Mouse (Mus musculus): ENCODE measurements at regions not wholly inside any gene's neighbourhood (a gene's known extent, or its start where the extent isn't known, plus 50 kb on each side); places are given as distances from the start of the nearest gene placed in this dataset.
"Not testable (repeated sequence)": the region's sequence is repeated elsewhere in the genome, so short reads cannot be mapped to it uniquely, and the experiment has no call there.

DNA sequence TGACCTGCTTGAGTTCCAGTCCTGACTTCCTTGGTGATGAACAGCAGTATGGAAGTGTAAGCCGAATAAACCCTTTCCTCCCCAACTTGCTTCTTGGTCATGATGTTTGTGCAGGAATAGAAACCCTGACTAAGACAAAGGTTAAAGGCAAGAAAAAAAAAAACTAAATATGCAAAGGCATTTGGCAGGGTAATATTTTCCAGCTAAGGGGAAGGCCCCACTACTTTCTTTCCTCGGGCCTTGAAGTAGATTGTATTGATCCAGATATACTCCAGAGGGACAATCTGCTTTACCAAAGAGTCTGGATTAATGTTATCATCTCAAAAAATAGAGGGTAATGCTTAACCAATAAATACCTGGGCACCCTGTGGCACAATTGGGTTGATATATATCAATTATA, 155.4 kb upstream of the Kit start:
- H3K4me3 ChIP-seq; ATAC-seq (ENCODE audit: low FRiP score, low read depth); H3K4me2 ChIP-seq (replicated peaks); H3K27me3 ChIP-seq; H3K36me3 ChIP-seq; H3K9ac ChIP-seq (replicated peaks); H3K4me1 ChIP-seq; H3K27ac ChIP-seq (replicated peaks); H3K9me3 ChIP-seq: not testable (repeated sequence)
- 100% methylated on average over 2 of the region's 2 CpGs for WGBS

DNA sequence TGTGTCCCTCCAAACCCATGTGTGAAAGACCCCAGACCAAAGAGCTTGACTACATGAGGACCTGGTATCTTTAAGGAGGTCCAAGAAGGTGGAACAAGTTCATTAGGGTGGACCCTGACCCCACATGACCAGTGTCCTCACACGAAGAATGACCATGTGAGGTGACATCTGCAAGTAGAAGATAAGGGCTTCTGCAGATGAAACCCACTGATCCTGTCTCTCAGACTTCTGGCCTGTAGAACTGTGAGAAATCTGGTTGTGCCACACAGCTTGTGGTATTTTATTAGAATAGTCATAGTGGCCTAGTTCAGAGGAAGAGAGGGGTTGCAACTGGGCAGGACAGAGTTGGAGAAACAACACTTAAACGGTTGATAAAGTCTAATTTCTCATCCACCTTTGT, 141.8 kb upstream of the Kit start:
- Histone ChIP-seq H3K4me3 (no peak overlapping the region), H3K9me3 (no peaks in the 10 kb centered on the region), H3K4me2 (replicated peaks) (no peak overlapping the region), H3K9ac (replicated peaks) (no peak overlapping the region), H3K27ac (replicated peaks) (no peak overlapping the region), H3K36me3 (no peaks in the 10 kb centered on the region), H3K27me3 (no peaks in the 10 kb centered on the region), H3K4me1 (no peaks in the 10 kb centered on the region)
- ATAC-seq (ENCODE audit: low FRiP score, low read depth): no peak
- 81% methylated on average over 2 of the region's 2 CpGs for WGBS

DNA sequence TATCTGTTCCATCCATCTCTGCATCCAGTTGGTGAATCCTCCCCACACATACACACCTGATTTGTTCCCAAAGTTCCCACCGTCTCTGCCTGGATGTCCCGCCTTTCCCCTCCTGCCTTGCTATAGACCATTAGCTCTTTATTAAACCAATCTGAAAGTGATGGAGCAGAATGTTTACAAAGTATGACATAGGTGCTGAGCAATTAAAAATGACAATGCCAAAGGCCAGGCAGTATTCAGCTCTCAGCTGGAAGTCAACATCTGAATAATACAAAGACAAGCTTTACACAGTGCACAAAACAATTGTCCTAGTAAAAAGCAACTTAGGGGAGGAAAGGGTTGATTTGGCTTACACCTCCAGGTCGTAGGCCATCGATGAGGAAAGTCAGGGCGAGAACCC, 136.8 kb upstream of the Kit start:
- H3K9ac ChIP-seq (replicated peaks): no peak overlapping the region
- no peaks in the 10 kb centered on the region for H3K9me3 ChIP-seq
- H3K27me3 ChIP-seq: no peaks in the 10 kb centered on the region
- no peaks in the 10 kb centered on the region for H3K36me3 ChIP-seq
- no peak overlapping the region for H3K27ac ChIP-seq (replicated peaks)
- WGBS: 79% methylated on average over 5 of the region's 5 CpGs
- H3K4me1 ChIP-seq: no peaks in the 10 kb centered on the region
- no peak overlapping the region for H3K4me2 ChIP-seq (replicated peaks)
- ATAC-seq (ENCODE audit: low FRiP score, low read depth): no peak
- H3K4me3 ChIP-seq: no peak overlapping the region

DNA sequence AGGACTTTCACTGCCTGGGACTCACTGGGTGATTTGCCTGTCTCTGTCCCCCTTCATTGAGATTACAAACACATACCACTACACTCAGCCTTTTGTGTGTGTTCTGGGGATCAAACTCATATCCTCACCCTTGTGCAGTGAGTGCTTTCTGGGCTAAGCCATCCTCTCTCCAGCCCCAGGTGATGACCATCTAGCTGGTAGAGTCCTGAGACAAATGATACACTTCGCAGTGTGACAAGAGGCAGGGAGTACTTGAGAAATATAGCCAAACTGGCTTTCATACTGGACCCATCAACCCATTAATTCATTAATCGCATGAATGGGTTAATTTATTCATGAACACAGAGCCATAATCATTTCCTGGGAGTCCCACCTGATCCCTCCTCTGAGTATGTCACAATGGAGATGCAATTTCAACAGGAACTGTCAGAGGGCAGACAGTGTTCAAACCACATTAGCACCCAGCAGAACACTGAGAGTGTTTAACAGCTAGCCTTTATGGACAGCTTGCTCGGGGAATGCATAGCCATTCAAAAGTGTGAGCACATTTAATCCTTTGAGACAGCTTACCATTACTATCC, 130.6 kb upstream of the Kit start:
- 79% methylated on average over 3 of the region's 3 CpGs for WGBS
- ATAC-seq (ENCODE audit: low FRiP score, low read depth): no peak
- Histone ChIP-seq H3K4me1 (no peaks in the 10 kb centered on the region; the same call in 1 of the 2 replicates), H3K4me3 (no peak overlapping the region), H3K36me3 (no peaks in the 10 kb centered on the region), H3K27ac (replicated peaks) (no peak overlapping the region), H3K27me3 (no peaks in the 10 kb centered on the region; the same call in 1 of the 2 replicates), H3K9ac (replicated peaks) (no peak overlapping the region), H3K9me3 (no peaks in the 10 kb centered on the region), H3K4me2 (replicated peaks) (no peak overlapping the region)

DNA sequence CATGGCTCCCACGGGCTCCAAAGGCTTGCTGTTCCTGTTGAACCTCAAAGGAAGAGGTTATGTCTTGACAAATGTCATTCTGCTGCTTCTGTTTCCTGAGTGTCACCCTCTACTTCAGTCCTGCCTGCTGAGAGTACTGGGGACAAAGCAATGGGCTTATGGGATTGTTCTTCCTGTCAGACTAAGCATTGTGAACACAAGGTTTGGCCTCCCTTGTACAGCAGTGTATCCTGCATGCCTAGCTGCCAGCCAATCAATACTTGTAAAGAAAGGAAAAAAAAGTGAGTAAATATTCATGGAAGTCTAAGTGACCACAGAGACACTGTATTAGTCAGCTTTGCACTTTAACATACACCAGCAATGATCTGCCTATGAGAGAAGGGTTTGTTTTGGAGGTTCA, 128.3 kb upstream of the Kit start:
- Histone ChIP-seq H3K4me3 (no peak overlapping the region), H3K9ac (replicated peaks) (no peak overlapping the region), H3K4me2 (replicated peaks) (no peak overlapping the region), H3K4me1 (peaks cover 4% of the 10 kb centered on the region; the same call in 1 of the 2 replicates), H3K27me3 (peaks cover 12% of the 10 kb centered on the region), H3K36me3 (no peaks in the 10 kb centered on the region), H3K27ac (replicated peaks) (no peak overlapping the region), H3K9me3 (no peaks in the 10 kb centered on the region)
- ATAC-seq (ENCODE audit: low FRiP score, low read depth): no peak
- WGBS: 72% methylated on average over 1 of the region's 1 CpGs

DNA sequence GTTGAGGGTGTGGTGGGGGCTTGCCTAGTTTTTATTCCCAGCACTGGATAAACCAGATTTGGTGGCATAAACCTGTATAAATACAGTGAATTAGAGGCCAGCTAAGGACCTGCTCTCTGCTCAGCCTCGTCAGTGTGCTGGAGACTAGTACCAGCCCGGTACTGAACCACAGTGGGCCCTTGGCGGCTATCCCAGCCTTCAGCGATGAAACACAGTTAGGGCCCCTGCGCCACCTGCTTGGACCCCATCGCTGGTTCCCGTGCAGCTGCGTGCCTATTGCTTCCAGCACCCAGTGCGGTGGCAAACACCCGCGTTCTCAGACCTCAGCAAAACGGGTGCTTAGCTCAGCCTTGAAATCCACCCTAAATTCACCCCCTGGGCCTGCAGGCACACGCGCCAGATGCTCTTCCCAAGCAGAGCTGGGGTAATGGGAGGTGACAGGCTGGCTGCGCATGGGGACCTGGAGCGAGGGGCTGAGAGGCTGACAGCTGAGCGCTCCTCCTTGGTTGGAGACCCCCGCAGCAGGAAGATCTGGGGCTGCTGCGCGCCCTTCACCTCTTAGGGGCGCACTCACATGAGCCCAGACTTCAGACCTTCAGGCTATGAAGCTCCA, 124.7 kb upstream of the Kit start:
- Histone ChIP-seq H3K36me3 (no peaks in the 10 kb centered on the region), H3K9ac (replicated peaks) (no peak overlapping the region), H3K9me3 (no peaks in the 10 kb centered on the region), H3K4me2 (replicated peaks) (0 out of 2 replicates have a peak overlapping the region, but pooled peaks have one; percentile 15), H3K27ac (replicated peaks) (no peak overlapping the region), H3K4me1 (0 out of 2 replicates have a peak, but pooled peaks cover 4% of the 10 kb centered on the region), H3K27me3 (peaks cover 12% of the 10 kb centered on the region), H3K4me3 (no peak overlapping the region)
- WGBS: 53% methylated on average over 21 of the region's 21 CpGs
- ATAC-seq (ENCODE audit: low FRiP score, low read depth): peak; percentile 19; the same call in 1 of the 2 replicates

DNA sequence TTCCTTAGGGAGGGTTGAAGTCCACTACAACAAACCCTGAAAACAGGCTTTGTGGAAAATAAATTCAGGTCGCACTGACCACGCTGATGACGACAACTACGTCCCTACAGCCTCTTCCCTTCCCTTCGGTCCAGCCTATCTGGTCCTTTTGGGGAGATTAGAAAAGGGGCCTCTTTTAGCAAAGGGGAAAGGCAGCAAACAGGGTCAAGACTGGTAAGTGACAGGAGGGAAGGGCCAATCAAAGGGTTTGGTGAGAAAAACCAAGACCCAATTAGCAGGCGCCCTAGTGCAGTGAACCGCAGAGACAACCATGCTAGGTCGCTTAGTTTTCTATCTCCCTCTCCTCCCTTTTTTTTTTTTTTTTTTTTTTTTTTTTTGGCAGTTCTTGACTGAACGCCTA, 124.2 kb upstream of the Kit start:
- Histone ChIP-seq H3K4me3 (no peak overlapping the region), H3K9me3 (no peaks in the 10 kb centered on the region), H3K4me1 (0 out of 2 replicates have a peak, but pooled peaks cover 4% of the 10 kb centered on the region), H3K4me2 (replicated peaks) (no peak overlapping the region), H3K27ac (replicated peaks) (no peak overlapping the region), H3K27me3 (peaks cover 12% of the 10 kb centered on the region), H3K36me3 (no peaks in the 10 kb centered on the region), H3K9ac (replicated peaks) (no peak overlapping the region)
- ATAC-seq (ENCODE audit: low FRiP score, low read depth): no peak
- WGBS: 58% methylated on average over 9 of the region's 9 CpGs

DNA sequence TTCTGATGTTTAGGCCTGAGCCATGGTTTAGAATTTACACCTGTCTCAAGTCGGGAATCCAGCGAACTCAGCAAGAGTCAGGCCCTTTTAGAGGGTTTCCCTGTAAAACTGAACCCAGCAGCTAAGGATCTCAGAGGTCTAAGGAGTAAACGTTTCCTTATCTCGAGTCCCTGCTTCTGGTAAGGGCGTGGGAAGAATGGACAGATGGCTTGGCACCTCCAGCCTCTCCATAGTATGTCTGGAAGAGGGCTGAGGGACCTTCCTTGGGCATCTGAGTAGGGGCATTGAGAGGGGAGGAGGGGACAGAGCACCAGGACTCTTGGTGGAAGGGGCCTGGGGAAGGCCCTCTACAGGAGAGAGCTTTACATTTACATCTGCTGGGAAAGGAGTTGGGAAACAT, 123.6 kb upstream of the Kit start:
- peaks cover 12% of the 10 kb centered on the region for H3K27me3 ChIP-seq
- WGBS: 68% methylated on average over 5 of the region's 5 CpGs
- no peaks in the 10 kb centered on the region for H3K9me3 ChIP-seq
- no peak overlapping the region for H3K4me3 ChIP-seq
- no peaks in the 10 kb centered on the region for H3K36me3 ChIP-seq
- 0 out of 2 replicates have a peak, but pooled peaks cover 4% of the 10 kb centered on the region for H3K4me1 ChIP-seq
- ATAC-seq (ENCODE audit: low FRiP score, low read depth): no peak
- no peak overlapping the region for H3K4me2 ChIP-seq (replicated peaks)
- H3K27ac ChIP-seq (replicated peaks): no peak overlapping the region
- no peak overlapping the region for H3K9ac ChIP-seq (replicated peaks)

DNA sequence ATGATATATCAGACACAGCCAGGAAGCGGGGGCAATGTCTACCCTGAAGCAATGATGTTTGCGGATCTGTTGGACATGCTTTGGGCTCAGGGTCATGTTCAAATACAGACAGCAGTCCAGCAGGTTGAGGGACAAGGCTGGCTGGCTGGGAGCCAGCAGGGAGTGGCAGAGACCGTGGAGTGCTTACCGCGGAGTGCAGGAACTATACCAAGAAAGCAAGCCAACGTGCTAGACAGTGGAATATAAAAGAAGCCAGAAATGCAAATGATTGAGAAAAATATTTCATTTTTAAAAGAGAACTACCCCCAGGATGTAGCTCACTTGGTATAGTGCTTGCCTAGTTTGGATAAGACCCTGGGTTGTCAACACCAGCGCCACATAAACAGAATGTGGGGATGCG, 123.0 kb upstream of the Kit start:
- no peak for ATAC-seq (ENCODE audit: low FRiP score, low read depth)
- Histone ChIP-seq H3K9ac (replicated peaks) (no peak overlapping the region), H3K4me2 (replicated peaks) (no peak overlapping the region), H3K36me3 (no peaks in the 10 kb centered on the region), H3K27ac (replicated peaks) (no peak overlapping the region), H3K27me3 (peaks cover 12% of the 10 kb centered on the region), H3K4me1 (0 out of 2 replicates have a peak, but pooled peaks cover 4% of the 10 kb centered on the region), H3K4me3 (no peak overlapping the region), H3K9me3 (no peaks in the 10 kb centered on the region)
- 91% methylated on average over 8 of the region's 8 CpGs for WGBS

DNA sequence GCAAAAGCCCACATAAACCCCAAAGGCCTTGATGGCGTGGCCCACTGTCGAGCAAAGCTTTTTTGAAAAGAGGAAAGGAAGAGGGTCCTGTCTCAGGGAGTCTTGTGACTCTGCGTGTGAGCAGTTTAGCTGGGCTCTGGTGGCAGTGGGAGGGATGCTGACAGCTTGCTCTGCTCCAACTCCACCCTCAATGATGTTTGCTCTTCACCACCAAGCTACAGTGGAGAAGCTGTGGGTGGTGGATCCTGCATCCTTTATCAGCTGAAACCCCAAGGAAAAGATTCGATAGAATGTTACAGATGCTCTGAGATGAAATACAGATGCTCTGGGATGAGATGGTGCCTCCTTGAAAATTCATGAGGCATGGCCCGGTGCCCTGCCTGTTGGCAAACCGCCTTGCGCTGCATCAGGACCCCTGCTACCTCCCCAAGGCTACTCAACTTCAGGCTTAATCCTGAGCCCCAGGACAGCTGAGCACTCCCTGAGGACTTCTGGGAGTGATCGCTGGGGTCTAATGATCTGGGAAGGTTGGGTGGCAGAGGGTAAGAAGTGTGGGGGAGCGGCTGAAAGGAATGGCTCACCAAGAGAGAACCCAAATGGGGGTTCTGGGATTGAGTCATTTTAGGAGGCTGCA, 120.8 kb upstream of the Kit start:
- no peak overlapping the region for H3K9ac ChIP-seq (replicated peaks)
- no peak overlapping the region for H3K4me2 ChIP-seq (replicated peaks)
- H3K4me3 ChIP-seq: no peak overlapping the region
- no peak for ATAC-seq (ENCODE audit: low FRiP score, low read depth)
- H3K27me3 ChIP-seq: peaks cover 12% of the 10 kb centered on the region; the same call in 1 of the 2 replicates
- H3K36me3 ChIP-seq: no peaks in the 10 kb centered on the region
- no peaks in the 10 kb centered on the region for H3K9me3 ChIP-seq
- no peak overlapping the region for H3K27ac ChIP-seq (replicated peaks)
- H3K4me1 ChIP-seq: 0 out of 2 replicates have a peak, but pooled peaks cover 4% of the 10 kb centered on the region
- 81% methylated on average over 9 of the region's 9 CpGs for WGBS

DNA sequence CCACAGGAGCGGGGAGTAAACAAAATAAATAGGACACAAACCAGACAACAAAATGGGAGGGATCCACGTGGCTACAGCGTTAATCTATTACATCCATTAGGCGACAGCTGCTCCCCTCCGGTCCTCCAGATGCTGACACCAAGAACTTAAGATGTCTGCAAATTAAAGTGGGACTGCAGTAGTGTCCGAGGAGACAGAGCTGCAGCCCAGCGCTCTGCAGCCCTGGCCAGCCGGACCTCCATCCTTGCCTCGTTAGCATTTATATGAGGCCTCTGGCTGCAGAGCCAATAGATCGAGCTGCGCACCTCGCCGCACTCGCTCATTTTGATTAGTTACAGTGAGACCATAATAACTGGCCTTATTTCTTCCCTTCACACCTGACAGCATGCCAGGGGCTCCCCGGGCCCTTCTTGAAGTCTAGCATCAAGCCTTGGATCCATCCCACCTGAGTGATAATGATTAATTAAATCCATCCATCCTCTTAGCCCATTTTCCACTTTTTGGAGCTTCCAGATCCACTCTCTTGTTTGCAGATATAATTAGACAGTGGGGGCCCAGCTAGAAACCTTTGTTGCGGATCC, 119.7 kb upstream of the Kit start:
- peak; percentile 44; the same call in 1 of the 2 replicates for ATAC-seq (ENCODE audit: low FRiP score, low read depth)
- WGBS: 60% methylated on average over 16 of the region's 16 CpGs
- H3K4me2 ChIP-seq (replicated peaks): no peak overlapping the region
- no peaks in the 10 kb centered on the region for H3K36me3 ChIP-seq
- no peak overlapping the region for H3K27ac ChIP-seq (replicated peaks)
- H3K9me3 ChIP-seq: no peaks in the 10 kb centered on the region
- H3K4me3 ChIP-seq: no peak overlapping the region
- H3K27me3 ChIP-seq: peaks cover 9% of the 10 kb centered on the region; the same call in 1 of the 2 replicates
- H3K4me1 ChIP-seq: 0 out of 2 replicates have a peak, but pooled peaks cover 2% of the 10 kb centered on the region
- no peak overlapping the region for H3K9ac ChIP-seq (replicated peaks)

DNA sequence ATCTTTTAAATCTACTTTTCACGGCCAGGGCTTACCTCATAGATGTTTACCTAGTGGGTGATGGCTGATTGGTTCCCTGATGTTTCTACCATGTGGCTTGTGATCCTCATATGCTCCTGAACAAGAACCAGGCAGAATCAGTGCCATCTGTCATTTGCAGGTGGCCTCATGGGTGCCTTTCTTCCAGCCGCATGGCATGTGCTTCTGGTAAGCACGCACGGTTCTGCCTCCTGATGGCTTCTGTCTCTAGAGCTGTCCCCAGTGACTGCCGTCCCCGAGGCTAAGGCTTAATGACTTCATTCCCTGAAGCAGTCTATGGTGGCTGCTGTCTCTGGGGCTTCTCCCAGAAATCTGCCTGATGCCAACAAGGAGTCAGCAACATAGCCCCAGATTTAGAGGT, 117.3 kb upstream of the Kit start:
- Histone ChIP-seq H3K27me3 (peaks cover 2% of the 10 kb centered on the region; the same call in 1 of the 2 replicates), H3K9me3 (no peaks in the 10 kb centered on the region), H3K36me3 (no peaks in the 10 kb centered on the region), H3K4me2 (replicated peaks) (no peak overlapping the region), H3K4me1 (no peaks in the 10 kb centered on the region), H3K4me3 (no peak overlapping the region), H3K9ac (replicated peaks) (no peak overlapping the region), H3K27ac (replicated peaks) (no peak overlapping the region)
- ATAC-seq (ENCODE audit: low FRiP score, low read depth): no peak
- 80% methylated on average over 6 of the region's 6 CpGs for WGBS

All from midbrain, embryonic 12.5 days (tissue).